Mouse (Mus musculus): ENCODE results near the gene Rcor3.
A peak's percentile ranks its signal among the peaks of the same experiment; 100 is the strongest.

DNA sequence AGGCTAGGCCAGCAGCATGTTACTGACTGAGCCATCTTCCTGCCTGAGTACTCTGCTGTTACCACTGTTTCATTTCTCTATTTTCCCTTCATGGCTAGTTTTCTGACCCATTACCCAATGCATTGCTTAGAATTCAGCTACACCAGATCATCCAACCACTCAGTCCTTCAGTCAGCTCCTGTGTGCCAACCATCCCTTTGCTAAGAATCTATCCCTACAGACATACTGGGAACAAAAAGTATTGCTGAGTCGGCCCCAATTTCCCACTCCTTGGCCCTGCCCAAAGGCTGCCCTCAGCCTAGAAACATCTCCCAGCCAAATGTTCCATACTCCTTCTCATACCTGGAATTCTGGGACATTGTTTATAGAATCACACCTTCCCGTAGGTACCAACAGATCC, 56.7 kb downstream of the Rcor3 start:
- TF ChIP-seq POLR2A (IDR thresholded peaks at IDR 0.05; ENCODE audit: low read depth, low read length) (no peak), EP300 (IDR thresholded peaks at IDR 0.05; ENCODE audit: low read length) (no peak), USF1 (IDR thresholded peaks at IDR 0.05; ENCODE audit: low read depth, low read length) (no peak), CTCF (conservative IDR thresholded peaks at IDR 0.05 in 1 of 2, IDR thresholded peaks at IDR 0.05 in 1 of 2; ENCODE audit: low read depth in 2 of 2, low read length in 2 of 2) (no peak), MXI1 (IDR thresholded peaks at IDR 0.05; ENCODE audit: low read depth, low read length) (no peak), USF2 (conservative IDR thresholded peaks at IDR 0.05; ENCODE audit: low read depth, low read length) (no peak), MAZ (IDR thresholded peaks at IDR 0.05; ENCODE audit: low read depth, low read length) (no peak), MAFK (IDR thresholded peaks at IDR 0.05; ENCODE audit: insufficient replicate concordance, low read length) (peak; percentile 92), HCFC1 (IDR thresholded peaks at IDR 0.05; ENCODE audit: low read depth, low read length) (no peak), SMC3 (IDR thresholded peaks at IDR 0.05; ENCODE audit: low read depth, low read length) (no peak), ZMIZ1 (IDR thresholded peaks at IDR 0.05; ENCODE audit: low read depth, low read length) (no peak), MYC (IDR thresholded peaks at IDR 0.05; ENCODE audit: low read depth, low read length) (no peak), ZC3H11A (IDR thresholded peaks at IDR 0.05; ENCODE audit: low read depth, low read length) (no peak)

Measured in CH12.LX (cell line).